Mouse (Mus musculus): ENCODE measurements around the gene Lcor.
A peak's percentile ranks its signal among the peaks of the same experiment; 100 is the strongest.

Gene Lcor

GRCm38 (mm10) chr19:41476530-41477249 lies 5.7 kb upstream of the Lcor start:
- no peak for DNase-seq

- peak; percentile 70 for DNase-seq
Observed at GRCm38 (mm10) chr19:41481030-41481886, 1.2 kb upstream of the Lcor start.

GRCm38 (mm10) chr19:41481887-41482189 lies 599 bp upstream of the Lcor start:
- no peak for DNase-seq

GRCm38 (mm10) chr19:41482909-41483444 lies 540 bp downstream of the Lcor start:
- peak; percentile 81 for DNase-seq

- peak; percentile 65 for DNase-seq
Observed at GRCm38 (mm10) chr19:41483445-41484040, 1.1 kb downstream of the Lcor start.

GRCm38 (mm10) chr19:41484361-41484760 lies 1.9 kb downstream of the Lcor start:
- no peak for DNase-seq

GRCm38 (mm10) chr19:41495382-41496032 lies 13.1 kb downstream of the Lcor start:
- DNase-seq = no peak

- no peak for DNase-seq
Observed at GRCm38 (mm10) chr19:41496058-41496457, 13.6 kb downstream of the Lcor start.

GRCm38 (mm10) chr19:41507872-41508271 lies 25.4 kb downstream of the Lcor start:
- no peak for DNase-seq

- peak; percentile 31 for DNase-seq
Observed at GRCm38 (mm10) chr19:41514836-41515235, 32.4 kb downstream of the Lcor start.

- no peak for DNase-seq
Observed at GRCm38 (mm10) chr19:41515549-41515948, 33.1 kb downstream of the Lcor start.

- DNase-seq = no peak
Observed at GRCm38 (mm10) chr19:41517006-41517405, 34.6 kb downstream of the Lcor start.

- no peak for DNase-seq
Observed at GRCm38 (mm10) chr19:41519121-41519520, 36.7 kb downstream of the Lcor start.

- DNase-seq = no peak
Observed at GRCm38 (mm10) chr19:41522246-41522645, 39.8 kb downstream of the Lcor start.

GRCm38 (mm10) chr19:41523798-41524563 lies 41.5 kb downstream of the Lcor start:
- no peak for DNase-seq

GRCm38 (mm10) chr19:41529169-41529568 lies 46.7 kb downstream of the Lcor start:
- no peak for DNase-seq

GRCm38 (mm10) chr19:41534021-41534420 lies 51.6 kb downstream of the Lcor start:
- DNase-seq = no peak

- no peak for DNase-seq
Observed at GRCm38 (mm10) chr19:41556981-41557380, 74.5 kb downstream of the Lcor start.

GRCm38 (mm10) chr19:41557491-41557890 lies 75.1 kb downstream of the Lcor start:
- no peak for DNase-seq

- no peak for DNase-seq
Observed at GRCm38 (mm10) chr19:41558891-41559486, 76.6 kb downstream of the Lcor start.

GRCm38 (mm10) chr19:41560856-41561255 lies 78.4 kb downstream of the Lcor start:
- DNase-seq = no peak

- no peak for DNase-seq
Observed at GRCm38 (mm10) chr19:41568791-41569190, 86.4 kb downstream of the Lcor start.

All from cerebellum, adult 9-10 months (tissue).